Mouse (Mus musculus) ES-E14 (cell line): Measurements from ENCODE around the gene Misp.

ENCODE experiments used
- CHD2 ChIP-seq: IDR thresholded peaks from 2 replicates; pipeline ENCODE4 v1.6.1; 2014; ENCODE audit warnings: mild to moderate bottlenecking, low read depth, low read length, inconsistent platforms
- HCFC1 ChIP-seq: IDR thresholded peaks from 2 replicates; pipeline ENCODE4 v1.6.1; 2012; ENCODE audit warnings: low read length, inconsistent platforms, borderline replicate concordance; ENCODE audit not compliant: insufficient read depth
- ZNF384 ChIP-seq: IDR thresholded peaks from 2 replicates; pipeline ENCODE4 v1.6.1; 2012; ENCODE audit warnings: low read depth, low read length, inconsistent platforms

DNA sequence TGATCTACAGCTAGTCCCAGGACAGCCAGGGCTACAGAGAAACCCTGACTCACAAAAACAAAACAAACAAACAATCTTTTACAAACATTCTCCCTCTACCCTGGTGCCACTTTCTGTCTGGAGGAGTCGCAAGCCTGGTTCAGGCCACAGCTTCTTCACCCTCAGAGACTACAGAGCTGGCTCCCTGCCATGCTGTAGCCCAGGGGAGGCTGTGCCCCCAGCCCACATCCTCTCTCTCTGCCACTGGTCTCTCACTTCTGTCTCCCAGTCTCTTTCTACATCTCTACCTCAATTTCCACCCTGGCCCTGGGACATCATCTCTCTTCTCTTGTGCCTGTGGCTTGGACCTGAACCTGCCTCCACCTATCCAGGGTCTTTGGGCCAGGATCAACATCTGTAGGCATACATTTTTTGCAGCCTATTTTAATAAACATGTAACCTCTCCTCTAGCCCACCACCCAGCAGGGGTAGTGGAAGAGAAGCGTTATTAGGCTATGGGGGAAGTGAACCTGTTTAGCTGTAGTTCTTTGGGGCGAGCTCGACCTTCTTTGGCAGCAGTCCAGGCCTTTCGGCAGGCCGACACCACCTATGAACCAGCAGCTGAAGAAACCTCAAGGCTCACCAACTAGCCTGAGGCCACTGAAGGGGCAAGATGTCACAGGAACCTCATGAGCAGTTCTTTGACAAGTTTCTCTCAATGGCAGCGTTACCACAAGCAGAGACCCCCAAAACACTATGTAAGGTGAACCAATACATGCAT lies 11.4 kb downstream of the Misp start:
- TF ChIP-seq CHD2 (no peak), ZNF384 (no peak), HCFC1 (no peak)
